Mouse (Mus musculus) stomach, postnatal 0 days (tissue): ENCODE results near the gene Amn. TPM values are rescaled to one million over a fixed set of nuclear protein-coding genes. Genes with fewer than 3 reads are reported as not detected.

Experiments
- ATAC-seq: fragments of 200-750 bp; cut with Nextera tagmentation; 2 replicates; pipeline ENCODE4 v1.8.0; 2017; ENCODE audit not compliant: low FRiP score, low TSS enrichment
- DNase-seq: peaks from one replicate; pipeline ENCODE4 v3.0.0-alpha.2; 2016; ENCODE audit warnings: low spot score
- H3K27ac ChIP-seq: fragments of 300-500 bp; sonication (generic); replicated peaks from 2 replicates; pipeline ENCODE4 v1.5.1; 2014; ENCODE audit warnings: mild to moderate bottlenecking, control low read depth
- H3K27me3 ChIP-seq: fragments of 300-500 bp; sonication (generic); 2 replicates; pipeline ENCODE4 v1.6.1; 2014; ENCODE audit warnings: low read length; ENCODE audit not compliant: control insufficient read depth, insufficient read depth
- H3K36me3 ChIP-seq: fragments of 300-500 bp; sonication (generic); 2 replicates; pipeline ENCODE4 v1.6.1; 2014; ENCODE audit warnings: low read length, mixed read lengths; ENCODE audit not compliant: control insufficient read depth, insufficient read depth
- H3K4me1 ChIP-seq: fragments of 300-500 bp; sonication (generic); replicated peaks from 2 replicates; pipeline ENCODE4 v1.6.1; 2014; ENCODE audit warnings: antibody characterized with exemption; ENCODE audit not compliant: control insufficient read depth, insufficient read depth
- H3K4me2 ChIP-seq: fragments of 300-500 bp; sonication (generic); replicated peaks from 2 replicates; pipeline ENCODE4 v1.6.1; 2014; ENCODE audit warnings: low read depth, mild to moderate bottlenecking, control low read depth, moderate library complexity
- H3K4me3 ChIP-seq: fragments of 300-500 bp; sonication (generic); 2 replicates; pipeline ENCODE4 v1.5.1; 2014; ENCODE audit warnings: low read depth, low read length, control low read depth
- H3K9ac ChIP-seq: fragments of 300-500 bp; sonication (generic); 2 replicates; pipeline ENCODE4 v1.6.1; 2014; ENCODE audit warnings: mild to moderate bottlenecking, low read length, control low read depth, mixed read lengths
- H3K9me3 ChIP-seq: fragments of 300-500 bp; sonication (generic); 2 replicates; pipeline ENCODE4 v1.6.1; 2016; ENCODE audit warnings: low read length; ENCODE audit not compliant: control insufficient read depth
- CTCF ChIP-seq: IDR thresholded peaks from 2 replicates; pipeline ENCODE4 v1.5.1; 2016; ENCODE audit warnings: antibody characterized with exemption, low read depth, mild to moderate bottlenecking, moderate library complexity
- EP300 ChIP-seq: optimal IDR thresholded peaks from 2 replicates; pipeline ENCODE3; 2016; ENCODE audit warnings: antibody characterized with exemption
- WGBS: fragments of 180-500 bp; shearing (Covaris S2); extraction: QIAGEN DNeasy Blood & Tissue Kit; methylation state at CpG from one replicate; pipeline ENCODE4 v1.1.7; 2014; 5-methylcytosine and 5-hydroxymethylcytosine counted together
- polyA plus RNA-seq: library from polyadenylated mRNA; unstranded; fragments of >200 nt; fragmentation: Nextera tagmentation; extraction: Ambion mirVana; gene quantifications from 2 replicates; pipeline ENCODE4 v1.2.1, GENCODE M21; 2015

Amn gene
- polyA plus RNA-seq, 1 experiment from 2014 or later = 0.22 TPM

- Histone ChIP-seq H3K9ac (no peak overlapping the region), H3K4me2 (no peak overlapping the region), H3K27me3 (no peaks in the 10 kb centered on the region), H3K36me3 (peaks cover 48% of the 10 kb centered on the region), H3K27ac (no peak overlapping the region), H3K4me1 (no peaks in the 10 kb centered on the region), H3K9me3 (no peaks in the 10 kb centered on the region), H3K4me3 (no peak overlapping the region)
- DNase-seq (no peak), ATAC-seq (no peak)
- no peak for TF ChIP-seq EP300
- TF ChIP-seq CTCF = no peak
- 90% methylated on average over 8 of the region's 8 CpGs for WGBS
Observed at GRCm38 (mm10) chr12:111303702-111304337, 32.9 kb downstream of the Amn start.

GRCm38 (mm10) chr12:111306821-111307220, 35.9 kb downstream of the Amn start:
- 78% methylated on average over 8 of the region's 8 CpGs for WGBS
- Histone ChIP-seq H3K9me3 (no peaks in the 10 kb centered on the region), H3K36me3 (peaks cover 47% of the 10 kb centered on the region), H3K27ac (no peak overlapping the region), H3K4me1 (no peaks in the 10 kb centered on the region), H3K4me3 (no peak overlapping the region), H3K27me3 (no peaks in the 10 kb centered on the region), H3K9ac (no peak overlapping the region), H3K4me2 (no peak overlapping the region)
- TF ChIP-seq CTCF = no peak
- TF ChIP-seq EP300 = no peak
- DNase-seq (no peak), ATAC-seq (no peak)

GRCm38 (mm10) chr12:111309256-111309655, 38.4 kb downstream of the Amn start:
- Histone ChIP-seq H3K4me1 (no peaks in the 10 kb centered on the region), H3K4me2 (no peak overlapping the region), H3K9ac (no peak overlapping the region), H3K9me3 (no peaks in the 10 kb centered on the region), H3K36me3 (peaks cover 55% of the 10 kb centered on the region), H3K27me3 (no peaks in the 10 kb centered on the region), H3K27ac (no peak overlapping the region), H3K4me3 (no peak overlapping the region)
- ATAC-seq = no peak
- 85% methylated on average over 12 of the region's 12 CpGs for WGBS
- TF ChIP-seq EP300 (no peak), CTCF (no peak)
- DNase-seq = no peak

DNA sequence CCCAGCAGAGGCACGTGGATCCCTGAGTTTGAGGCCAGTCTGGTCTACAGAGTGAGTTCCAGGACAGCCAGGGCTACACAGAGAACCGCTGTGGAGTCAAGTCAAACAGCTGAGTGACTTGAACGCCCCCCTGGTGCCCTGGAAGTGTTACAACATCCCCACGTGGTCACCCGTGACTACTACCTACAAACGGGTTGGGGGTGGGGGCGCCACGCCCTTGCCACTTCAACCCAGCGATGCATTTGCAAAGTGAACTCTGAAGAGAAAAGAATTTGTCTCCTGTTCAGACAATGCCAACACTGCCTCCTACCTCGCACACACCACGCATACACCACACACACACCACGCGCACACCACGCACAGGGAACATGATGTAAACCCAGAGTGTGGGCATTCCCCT, 39.0 kb downstream of the Amn start:
- no peaks in the 10 kb centered on the region for H3K27me3 ChIP-seq
- no peak overlapping the region for H3K27ac ChIP-seq
- DNase-seq (no peak), ATAC-seq (no peak)
- H3K9me3 ChIP-seq = no peaks in the 10 kb centered on the region
- peaks cover 56% of the 10 kb centered on the region for H3K36me3 ChIP-seq
- 76% methylated on average over 14 of the region's 14 CpGs for WGBS
- no peak overlapping the region for H3K9ac ChIP-seq
- H3K4me3 ChIP-seq = no peak overlapping the region
- H3K4me2 ChIP-seq = no peak overlapping the region
- no peaks in the 10 kb centered on the region for H3K4me1 ChIP-seq
- TF ChIP-seq EP300 = no peak
- TF ChIP-seq CTCF = no peak

DNA sequence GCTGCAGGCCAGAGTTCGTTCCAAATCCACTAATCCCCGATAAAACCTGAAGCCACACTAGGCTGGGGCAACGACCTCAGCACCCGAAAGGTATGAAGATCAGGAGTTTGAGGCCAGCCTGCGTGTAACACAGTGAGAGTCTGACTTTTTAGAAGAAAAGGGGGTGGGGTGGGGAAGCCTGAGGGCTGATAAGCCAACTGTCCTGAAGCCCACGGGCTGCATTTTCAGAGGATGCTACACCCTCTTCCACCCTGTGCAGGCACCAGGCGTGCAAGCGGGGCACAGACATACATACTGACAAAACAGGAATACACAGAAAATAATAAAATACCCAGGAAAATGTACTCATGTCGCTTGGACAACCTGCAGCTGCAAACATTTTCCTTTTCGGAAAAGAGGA, 40.9 kb downstream of the Amn start:
- H3K27ac ChIP-seq = no peak overlapping the region
- peaks cover 57% of the 10 kb centered on the region for H3K36me3 ChIP-seq
- H3K9ac ChIP-seq = no peak overlapping the region

GRCm38 (mm10) chr12:111314273-111314672, 43.4 kb downstream of the Amn start:
- Histone ChIP-seq H3K4me1 (no peaks in the 10 kb centered on the region), H3K4me3 (no peak overlapping the region), H3K9me3 (no peaks in the 10 kb centered on the region), H3K27me3 (no peaks in the 10 kb centered on the region), H3K9ac (no peak overlapping the region), H3K4me2 (no peak overlapping the region), H3K27ac (no peak overlapping the region), H3K36me3 (peaks cover 67% of the 10 kb centered on the region)
- DNase-seq (no peak), ATAC-seq (no peak)
- 93% methylated on average over 7 of the region's 7 CpGs for WGBS
- TF ChIP-seq EP300 (no peak), CTCF (no peak)

More for the DNA sequence above, 40.9 kb downstream of the Amn start:
- ATAC-seq = no peak
- Histone ChIP-seq H3K4me3 (no peak overlapping the region), H3K9me3 (no peaks in the 10 kb centered on the region), H3K4me1 (no peaks in the 10 kb centered on the region), H3K4me2 (no peak overlapping the region), H3K27me3 (no peaks in the 10 kb centered on the region)
- no peak for DNase-seq
- WGBS = 92% methylated on average over 10 of the region's 10 CpGs
- TF ChIP-seq CTCF = no peak
